In genomic region chr5:117242671-117243478, GRCm38 (mm10) we compare ENCODE assay signal across 8 mouse cellular contexts. TPM values are rescaled to one million over a fixed set of nuclear protein-coding genes. Genes with fewer than 3 reads are reported as not detected.
DNase-seq lines count a peak whose midpoint lies in the region; ATAC-seq and TF ChIP-seq lines count a peak whose summit lies in the region.

No protein-coding gene starts in this region.

- H3K9ac ChIP-seq in embryonic facial prominence, embryonic 11.5 days (replicated peaks; ENCODE audit: low read length) = no peak overlapping the region

- DNase-seq in layer of hippocampus, adult 2 months (ENCODE audit: low spot score in 2 of 2) = peak; percentile 19 to 35
- DNase-seq in layer of hippocampus, adult 8-10 months (ENCODE audit: low spot score in 2 of 2) = no peak
- peak; percentile 5 for DNase-seq in embryonic facial prominence, embryonic 11.5 days (ENCODE audit: low spot score)
- DNase-seq in left cerebral cortex, postnatal 14 days (ENCODE audit: low spot score in 2 of 2) = peak; percentile 31 to 45
- DNase-seq in retina, postnatal 1 day = peak; percentile 50
- DNase-seq in adrenal gland, postnatal 25 days = no peak
- no peak for DNase-seq in adrenal gland, postnatal 36 days
- DNase-seq in gastrocnemius, adult 8-10 months (ENCODE audit: low spot score in 2 of 2) = no peak

- H3K4me1 ChIP-seq in embryonic facial prominence, embryonic 11.5 days (ENCODE audit: control insufficient read depth, insufficient read depth, low read length) = no peaks in the 10 kb centered on the region

- no peaks in the 10 kb centered on the region for H3K27me3 ChIP-seq in embryonic facial prominence, embryonic 11.5 days (ENCODE audit: control insufficient read depth, insufficient read depth, low read length)

- no peak for TF ChIP-seq CTCF in layer of hippocampus, adult 2 months (conservative IDR thresholded peaks at IDR 0.05)

- H3K36me3 ChIP-seq in embryonic facial prominence, embryonic 11.5 days (replicated peaks; ENCODE audit: control insufficient read depth, insufficient read depth, low read depth, low read length) = no peaks in the 10 kb centered on the region

- peak overlapping the region; percentile 75 for H3K27ac ChIP-seq in layer of hippocampus, adult 2 months
- H3K27ac ChIP-seq in embryonic facial prominence, embryonic 11.5 days (replicated peaks; ENCODE audit: low read depth, low read length) = no peak overlapping the region

- H3K9me3 ChIP-seq in embryonic facial prominence, embryonic 11.5 days (replicated peaks; ENCODE audit: control insufficient read depth, low read length) = no peaks in the 10 kb centered on the region

- no peak for ATAC-seq in embryonic facial prominence, embryonic 11.5 days (replicated peaks; ENCODE audit: insufficient number of reproducible peaks, low FRiP score, low TSS enrichment, low read depth)

- H3K4me2 ChIP-seq in embryonic facial prominence, embryonic 11.5 days (ENCODE audit: low read depth, low read length) = peak overlapping the region; percentile 28; the same call in 1 of the 2 replicates

- peak overlapping the region; percentile 73 for H3K4me3 ChIP-seq in layer of hippocampus, adult 2 months
- no peak overlapping the region for H3K4me3 ChIP-seq in embryonic facial prominence, embryonic 11.5 days (ENCODE audit: low read depth, low read length)

- 21% methylated on average over 22 of the region's 22 CpGs for WGBS in embryonic facial prominence, embryonic 11.5 days

- intact Hi-C loops in left cerebral cortex, postnatal 14 days (cut with DNase I) = no loop called here

RNA-seq across cellular contexts. Expression of gene Pebp1, which starts 44.5 kb away (rescaled TPM):
- 100 to 1,000 TPM; 696 to 743 TPM for total RNA-seq in layer of hippocampus, adult 2 months (2021)
- 100 to 1,000 TPM; 650 to 713 (median 683) TPM for total RNA-seq in layer of hippocampus, adult 8-10 months (2022)
- polyA plus RNA-seq in embryonic facial prominence, embryonic 11.5 days (2014; fragmentation: Nextera tagmentation; extraction: Ambion mirVana) = 861 and 931 TPM in 2 replicates
- total RNA-seq in left cerebral cortex, postnatal 14 days (2021) = 100 to 1,000 TPM; 801 to 831 TPM
- total RNA-seq in adrenal gland, postnatal 25 days (2021) = 1,140 and 1,281 TPM in 2 replicates
- 1,000 to 10,000 TPM; 1,300 to 1,490 TPM for total RNA-seq in adrenal gland, postnatal 36 days (2021)
- 100 to 1,000 TPM; 366 to 419 (median 400) TPM for total RNA-seq in gastrocnemius, adult 8-10 months (2022)

Comparison
In these comparisons a context has a peak if more than half of its experiments do, and no peak if none do; other contexts are left out.
1. DNase-seq: peak in layer of hippocampus, adult 2 months (2 of 2), embryonic facial prominence, embryonic 11.5 days (single experiment), left cerebral cortex, postnatal 14 days (2 of 2) and retina, postnatal 1 day (single experiment); none in layer of hippocampus, adult 8-10 months (0 of 2), adrenal gland, postnatal 25 days (single experiment), adrenal gland, postnatal 36 days (0 of 2) and gastrocnemius, adult 8-10 months (0 of 2).